Mouse (Mus musculus) heart, embryonic 11.5 days (tissue): Measurements from ENCODE around the gene Pygo2. TPM values are rescaled to one million over a fixed set of nuclear protein-coding genes. Genes with fewer than 3 reads are reported as not detected.
"Not testable (repeated sequence)": the region's sequence is repeated elsewhere in the genome, so short reads cannot be mapped to it uniquely, and the experiment has no call there.

ENCODE experiments used
- ATAC-seq: fragments of 200-750 bp; cut with Nextera tagmentation; replicated peaks from 2 replicates; pipeline ENCODE4 v1.8.0; 2017; ENCODE audit warnings: moderate library complexity; ENCODE audit not compliant: insufficient number of reproducible peaks, low FRiP score, low TSS enrichment
- H3K27ac ChIP-seq: fragments of 300-500 bp; sonication (generic); 2 replicates; pipeline ENCODE4 v1.5.1; 2014; ENCODE audit warnings: mild to moderate bottlenecking, low read depth, low read length
- H3K27me3 ChIP-seq: fragments of 300-500 bp; sonication (generic); 2 replicates; pipeline ENCODE4 v1.6.1; 2014; ENCODE audit warnings: mild to moderate bottlenecking, low read length, mixed read lengths; ENCODE audit not compliant: control insufficient read depth, insufficient read depth
- H3K36me3 ChIP-seq: fragments of 300-500 bp; sonication (generic); 2 replicates; pipeline ENCODE4 v1.6.1; 2014; ENCODE audit warnings: mild to moderate bottlenecking, low read length, moderate library complexity, mixed read lengths; ENCODE audit not compliant: control insufficient read depth, insufficient read depth
- H3K4me1 ChIP-seq: fragments of 300-500 bp; sonication (generic); 2 replicates; pipeline ENCODE4 v1.6.1; 2014; ENCODE audit warnings: low read length; ENCODE audit not compliant: control insufficient read depth, insufficient read depth
- H3K4me2 ChIP-seq: fragments of 300-500 bp; sonication (generic); 2 replicates; pipeline ENCODE4 v1.6.1; 2014; ENCODE audit warnings: mild to moderate bottlenecking, moderate library complexity
- H3K4me3 ChIP-seq: fragments of 300-500 bp; sonication (generic); 2 replicates; pipeline ENCODE4 v1.5.1; 2014; ENCODE audit warnings: low read depth, low read length
- H3K9ac ChIP-seq: fragments of 300-500 bp; sonication (generic); 2 replicates; pipeline ENCODE4 v1.6.1; 2014; ENCODE audit warnings: mild to moderate bottlenecking, low read depth, low read length, moderate library complexity
- H3K9me3 ChIP-seq: fragments of 300-500 bp; sonication (generic); replicated peaks from 2 replicates; pipeline ENCODE4 v1.6.1; 2016; ENCODE audit warnings: low read length; ENCODE audit not compliant: control insufficient read depth
- WGBS: fragments of 180-500 bp; shearing (Covaris S2); extraction: QIAGEN DNeasy Blood & Tissue Kit; methylation state at CpG from one replicate; pipeline ENCODE4 v1.1.7; 2014; ENCODE audit not compliant: insufficient replicate concordance; 5-methylcytosine and 5-hydroxymethylcytosine counted together
- polyA plus RNA-seq: library from polyadenylated mRNA; unstranded; fragments of >200 nt; fragmentation: Nextera tagmentation; extraction: Ambion mirVana; gene quantifications from 2 replicates; pipeline ENCODE4 v1.2.1, GENCODE M21; 2014

The Pygo2 gene
- polyA plus RNA-seq, 1 experiment from 2014 or later = 31.1 TPM

- Histone ChIP-seq H3K4me3 (no peak overlapping the region), H3K4me2 (peak overlapping the region; percentile 90), H3K4me1 (peaks cover 25% of the 10 kb centered on the region), H3K27ac (peak overlapping the region; percentile 97), H3K36me3 (peaks cover 9% of the 10 kb centered on the region), H3K27me3 (no peaks in the 10 kb centered on the region), H3K9ac (peak overlapping the region; percentile 11; the same call in 1 of the 2 replicates), H3K9me3 (no peaks in the 10 kb centered on the region)
- no peak for ATAC-seq
- WGBS = 60% methylated on average over 2 of the region's 2 CpGs
These were observed 9.6 kb upstream of the Pygo2 start for GRCm38 (mm10) chr3:89420421-89420820.

- Histone ChIP-seq H3K4me1 (peaks cover 25% of the 10 kb centered on the region), H3K4me3 (peak overlapping the region; percentile 60), H3K36me3 (peaks cover 6% of the 10 kb centered on the region), H3K27ac (peak overlapping the region; percentile 97), H3K9ac (peak overlapping the region; percentile 85), H3K9me3 (no peaks in the 10 kb centered on the region), H3K27me3 (no peaks in the 10 kb centered on the region), H3K4me2 (peak overlapping the region; percentile 90)
- ATAC-seq = peak; percentile 80
- WGBS = 1% methylated on average over 11 of the region's 11 CpGs
These were observed 8.8 kb upstream of the Pygo2 start for GRCm38 (mm10) chr3:89421002-89421774.

- Histone ChIP-seq H3K4me3 (peak overlapping the region; percentile 60), H3K27ac (peak overlapping the region; percentile 97), H3K36me3 (peaks cover 7% of the 10 kb centered on the region), H3K9me3 (no peaks in the 10 kb centered on the region), H3K4me2 (peak overlapping the region; percentile 90), H3K9ac (peak overlapping the region; percentile 85), H3K4me1 (peaks cover 25% of the 10 kb centered on the region), H3K27me3 (no peaks in the 10 kb centered on the region)
- no peak for ATAC-seq
- WGBS = 5% methylated on average over 22 of the region's 22 CpGs
These were observed 8.1 kb upstream of the Pygo2 start for GRCm38 (mm10) chr3:89421810-89422473.

GRCm38 (mm10) chr3:89422556-89423205 lies 7.3 kb upstream of the Pygo2 start:
- no peaks in the 10 kb centered on the region for H3K27me3 ChIP-seq
- no peaks in the 10 kb centered on the region for H3K9me3 ChIP-seq
- peaks cover 11% of the 10 kb centered on the region for H3K36me3 ChIP-seq
- no peak for ATAC-seq
- peaks cover 25% of the 10 kb centered on the region for H3K4me1 ChIP-seq
- H3K4me2 ChIP-seq = peak overlapping the region; percentile 90
- peak overlapping the region; percentile 97; the same call in 1 of the 2 replicates for H3K27ac ChIP-seq
- peak overlapping the region; percentile 60 for H3K4me3 ChIP-seq
- 67% methylated on average over 6 of the region's 6 CpGs for WGBS
- peak overlapping the region; percentile 85; the same call in 1 of the 2 replicates for H3K9ac ChIP-seq

- 78% methylated on average over 5 of the region's 5 CpGs for WGBS
- Histone ChIP-seq H3K9me3 (no peaks in the 10 kb centered on the region), H3K4me2 (peak overlapping the region; percentile 19; the same call in 1 of the 2 replicates), H3K27me3 (no peaks in the 10 kb centered on the region), H3K4me1 (peaks cover 25% of the 10 kb centered on the region), H3K4me3 (no peak overlapping the region), H3K36me3 (peaks cover 11% of the 10 kb centered on the region), H3K27ac (no peak overlapping the region), H3K9ac (no peak overlapping the region)
- no peak for ATAC-seq
These were observed 5.4 kb upstream of the Pygo2 start for GRCm38 (mm10) chr3:89424416-89425140.

- H3K27ac ChIP-seq = no peak overlapping the region
- peak overlapping the region; percentile 28; the same call in 1 of the 2 replicates for H3K9ac ChIP-seq
- no peaks in the 10 kb centered on the region for H3K27me3 ChIP-seq
- H3K36me3 ChIP-seq = peaks cover 11% of the 10 kb centered on the region
- peaks cover 25% of the 10 kb centered on the region for H3K4me1 ChIP-seq
- ATAC-seq = no peak
- H3K9me3 ChIP-seq = no peaks in the 10 kb centered on the region
- 88% methylated on average over 5 of the region's 5 CpGs for WGBS
- no peak overlapping the region for H3K4me3 ChIP-seq
- no peak overlapping the region for H3K4me2 ChIP-seq
These were observed 4.9 kb upstream of the Pygo2 start for GRCm38 (mm10) chr3:89425141-89425525.

- Histone ChIP-seq H3K4me2 (peak overlapping the region; percentile 27), H3K9me3 (no peaks in the 10 kb centered on the region), H3K4me1 (peaks cover 21% of the 10 kb centered on the region), H3K4me3 (no peak overlapping the region), H3K9ac (no peak overlapping the region), H3K27ac (no peak overlapping the region), H3K27me3 (no peaks in the 10 kb centered on the region), H3K36me3 (peaks cover 11% of the 10 kb centered on the region)
- 78% methylated on average over 4 of the region's 4 CpGs for WGBS
- no peak for ATAC-seq
These were observed 4.1 kb upstream of the Pygo2 start for GRCm38 (mm10) chr3:89425876-89426275.

- H3K27me3 ChIP-seq, H3K9me3 ChIP-seq, ATAC-seq, H3K4me2 ChIP-seq, H3K4me3 ChIP-seq, H3K27ac ChIP-seq, H3K9ac ChIP-seq: not testable (repeated sequence)
- 90% methylated on average over 7 of the region's 7 CpGs for WGBS
- H3K36me3 ChIP-seq = peaks cover 22% of the 10 kb centered on the region
- H3K4me1 ChIP-seq = peaks cover 12% of the 10 kb centered on the region
These were observed 993 bp upstream of the Pygo2 start for GRCm38 (mm10) chr3:89429021-89429420.
